Mouse (Mus musculus) WW6 (cell line): ENCODE results near the gene Defa22.
"Not testable (repeated sequence)": the region's sequence is repeated elsewhere in the genome, so short reads cannot be mapped to it uniquely, and the experiment has no call there.

Experiments used
- DNase-seq: peaks from one replicate; pipeline ENCODE4 v3.0.0-alpha.2; 2013; ENCODE audit warnings: low read depth, low spot score

The Defa22 gene

GRCm38 (mm10) chr8:21161977-21162376 is at the start of gene Defa22:
Gene Defa22, plus strand, starts transcription at chr8:21162277.
- DNase-seq: not testable (repeated sequence)

GRCm38 (mm10) chr8:21134342-21134741 is 27.7 kb upstream of the Defa22 start, which contains the start of gene Defa30:
Gene Defa30, plus strand, starts transcription at chr8:21134642.
- DNase-seq: not testable (repeated sequence)

- DNase-seq: not testable (repeated sequence)
Observed at GRCm38 (mm10) chr8:21191314-21191713, 29.2 kb downstream of the Defa22 start, which contains the start of gene Defa31. Gene Defa31, plus strand, starts transcription at chr8:21191614.

- DNase-seq: not testable (repeated sequence)
Observed at GRCm38 (mm10) chr8:21201261-21201660, 39.2 kb downstream of the Defa22 start, which contains the start of gene Gm15293. Gene Gm15293, plus strand, starts transcription at chr8:21201561.
